Mouse (Mus musculus) midbrain, embryonic 14.5 days (tissue): ENCODE measurements around the gene Dhx9. TPM values are rescaled to one million over a fixed set of nuclear protein-coding genes. Genes with fewer than 3 reads are reported as not detected.

Experiments
- ATAC-seq: fragments of 200-750 bp; cut with Nextera tagmentation; 2 replicates; pipeline ENCODE4 v1.8.0; 2017; ENCODE audit warnings: moderate number of reproducible peaks, moderate library complexity; ENCODE audit not compliant: low FRiP score, low TSS enrichment
- DNase-seq: peaks from one replicate; pipeline ENCODE4 v3.0.0-alpha.2; 2015
- H3K27ac ChIP-seq: fragments of 300-500 bp; sonication (generic); replicated peaks from 2 replicates; pipeline ENCODE4 v1.5.1; 2014; ENCODE audit warnings: mild to moderate bottlenecking, low read depth, low read length, moderate library complexity
- H3K27me3 ChIP-seq: fragments of 300-500 bp; sonication (generic); 2 replicates; pipeline ENCODE4 v1.6.1; 2014; ENCODE audit warnings: low read length, control low read depth, mixed read lengths; ENCODE audit not compliant: control insufficient read depth, insufficient read depth
- H3K36me3 ChIP-seq: fragments of 300-500 bp; sonication (generic); 2 replicates; pipeline ENCODE4 v1.6.1; 2014; ENCODE audit warnings: low read length, control low read depth; ENCODE audit not compliant: control insufficient read depth, insufficient read depth
- H3K4me1 ChIP-seq: fragments of 300-500 bp; sonication (generic); 2 replicates; pipeline ENCODE4 v1.6.1; 2014; ENCODE audit warnings: mild to moderate bottlenecking, antibody characterized with exemption, low read length, control low read depth; ENCODE audit not compliant: control insufficient read depth, insufficient read depth
- H3K4me2 ChIP-seq: fragments of 300-500 bp; sonication (generic); 2 replicates; pipeline ENCODE4 v1.6.1; 2014; ENCODE audit warnings: mild to moderate bottlenecking, low read length, moderate library complexity
- H3K4me3 ChIP-seq: fragments of 300-500 bp; sonication (generic); replicated peaks from 2 replicates; pipeline ENCODE4 v1.5.1; 2014; ENCODE audit warnings: low read depth, low read length
- H3K9ac ChIP-seq: fragments of 300-500 bp; sonication (generic); replicated peaks from 2 replicates; pipeline ENCODE4 v1.6.1; 2014; ENCODE audit warnings: mild to moderate bottlenecking, low read length, moderate library complexity
- H3K9me3 ChIP-seq: fragments of 300-500 bp; sonication (generic); 2 replicates; pipeline ENCODE4 v1.6.1; 2016; ENCODE audit warnings: low read length, control low read depth, mixed read lengths; ENCODE audit not compliant: control insufficient read depth
- WGBS: fragments of 180-500 bp; shearing (Covaris S2); extraction: QIAGEN DNeasy Blood & Tissue Kit; methylation state at CpG from one replicate; pipeline ENCODE4 v1.1.7; 2014; 5-methylcytosine and 5-hydroxymethylcytosine counted together
- polyA plus RNA-seq: library from polyadenylated mRNA; unstranded; fragments of >200 nt; fragmentation: Nextera tagmentation; extraction: Ambion mirVana; gene quantifications from 2 replicates; pipeline ENCODE4 v1.2.1, GENCODE M21; 2014

Gene Dhx9
- polyA plus RNA-seq, 1 experiment from 2014 or later, result 36.8 TPM

DNA sequence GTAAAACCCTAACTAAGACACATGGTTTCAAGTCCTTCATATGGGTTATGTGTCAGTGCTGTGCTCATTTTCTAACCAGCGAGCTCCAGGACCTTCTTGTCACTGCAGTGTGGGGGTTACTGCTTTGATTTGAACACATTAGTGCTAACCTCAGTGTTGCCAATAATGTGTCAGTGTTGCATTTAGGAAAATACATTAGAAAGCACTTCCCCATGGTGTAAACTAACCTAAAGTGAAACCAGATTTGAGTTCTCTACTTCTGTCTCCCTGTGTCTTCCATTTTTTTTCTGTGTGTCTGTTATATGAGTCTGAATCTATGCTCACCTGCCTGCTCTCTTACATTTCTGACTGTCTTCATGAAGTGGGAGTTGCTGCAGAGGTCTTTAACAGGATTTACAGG, 44.4 kb downstream of the Dhx9 start:
- WGBS, result 94% methylated on average over 1 of the region's 1 CpGs
- ATAC-seq (no peak), DNase-seq (no peak)

DNA sequence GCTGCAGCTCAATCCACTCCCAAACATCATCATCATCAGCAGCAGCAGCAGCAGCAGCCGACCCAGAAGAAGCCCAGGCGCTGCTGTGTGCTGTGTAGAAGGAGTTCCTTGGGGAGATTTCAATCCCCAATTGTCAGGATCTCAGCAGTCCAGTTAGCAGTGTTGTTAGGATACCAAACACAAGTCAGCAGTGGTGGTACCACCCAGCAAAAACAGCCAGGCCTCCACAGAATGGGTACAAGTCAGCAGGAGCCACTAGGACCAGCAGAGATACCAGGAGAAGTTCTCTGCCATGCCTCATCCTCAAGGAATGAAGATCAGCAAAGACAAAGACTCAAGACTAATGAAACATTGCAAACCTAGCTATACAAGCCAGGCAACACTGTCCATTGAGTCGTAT, 45.8 kb downstream of the Dhx9 start:
- 80% methylated on average over 3 of the region's 3 CpGs for WGBS
- DNase-seq (no peak), ATAC-seq (no peak)
- H3K9ac ChIP-seq, result no peak overlapping the region
- H3K4me2 ChIP-seq, result no peak overlapping the region
- no peak overlapping the region for H3K27ac ChIP-seq
- no peaks in the 10 kb centered on the region for H3K9me3 ChIP-seq
- no peaks in the 10 kb centered on the region for H3K27me3 ChIP-seq
- H3K4me3 ChIP-seq, result no peak overlapping the region
- no peaks in the 10 kb centered on the region for H3K4me1 ChIP-seq
- H3K36me3 ChIP-seq, result no peaks in the 10 kb centered on the region

More for the DNA sequence above, 44.4 kb downstream of the Dhx9 start:
- Histone ChIP-seq H3K4me1 (no peaks in the 10 kb centered on the region), H3K27ac (no peak overlapping the region), H3K9ac (no peak overlapping the region), H3K9me3 (no peaks in the 10 kb centered on the region), H3K27me3 (no peaks in the 10 kb centered on the region), H3K36me3 (no peaks in the 10 kb centered on the region), H3K4me3 (no peak overlapping the region), H3K4me2 (no peak overlapping the region)

DNA sequence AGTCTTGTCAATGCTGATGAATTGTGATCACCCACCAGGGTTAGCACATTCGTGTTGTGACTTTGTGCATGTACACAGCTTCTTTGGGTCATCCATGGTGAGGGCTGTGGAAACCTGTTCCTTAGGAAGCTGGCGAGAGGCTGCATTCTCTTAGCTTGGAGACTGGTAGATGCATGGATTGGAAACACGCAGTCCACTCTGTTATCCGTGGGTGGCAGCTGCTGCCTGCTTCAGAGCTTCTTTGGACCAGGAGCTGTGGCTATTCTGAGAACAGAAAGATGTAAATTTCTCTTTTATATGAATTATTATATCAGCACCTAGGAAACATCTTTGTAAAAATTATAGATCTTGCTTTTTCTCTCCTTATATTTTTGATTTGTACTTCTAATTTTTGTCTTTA, 46.7 kb downstream of the Dhx9 start:
- Histone ChIP-seq H3K27me3 (no peaks in the 10 kb centered on the region), H3K9ac (no peak overlapping the region), H3K36me3 (no peaks in the 10 kb centered on the region), H3K4me2 (no peak overlapping the region), H3K9me3 (no peaks in the 10 kb centered on the region), H3K27ac (no peak overlapping the region), H3K4me3 (no peak overlapping the region), H3K4me1 (no peaks in the 10 kb centered on the region)
- DNase-seq (no peak), ATAC-seq (no peak)
- WGBS, result 91% methylated on average over 4 of the region's 4 CpGs

DNA sequence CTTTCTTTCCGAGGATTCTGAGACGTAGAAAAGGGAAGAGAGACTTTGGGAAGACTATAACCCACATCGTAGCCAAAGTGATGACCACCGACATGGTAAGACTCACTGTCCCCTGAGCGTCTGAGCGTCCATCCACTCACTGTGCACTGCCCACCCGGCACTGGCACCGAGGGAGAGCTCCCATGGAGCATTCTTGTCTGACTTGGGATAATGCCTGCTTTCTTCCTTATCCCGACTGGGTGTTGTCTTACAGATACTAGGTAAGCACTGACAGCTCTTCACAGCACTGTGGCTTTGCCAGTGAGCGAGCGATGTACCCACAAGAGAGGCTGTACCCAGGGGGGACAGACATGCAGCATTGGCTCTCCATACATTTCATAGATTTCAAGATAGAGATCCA, 49.9 kb downstream of the Dhx9 start:
- Histone ChIP-seq H3K9ac (no peak overlapping the region), H3K9me3 (no peaks in the 10 kb centered on the region), H3K4me2 (no peak overlapping the region), H3K4me3 (no peak overlapping the region), H3K4me1 (no peaks in the 10 kb centered on the region), H3K27me3 (no peaks in the 10 kb centered on the region), H3K27ac (no peak overlapping the region), H3K36me3 (no peaks in the 10 kb centered on the region)
- DNase-seq (no peak), ATAC-seq (no peak)
- WGBS, result 88% methylated on average over 11 of the region's 11 CpGs

DNA sequence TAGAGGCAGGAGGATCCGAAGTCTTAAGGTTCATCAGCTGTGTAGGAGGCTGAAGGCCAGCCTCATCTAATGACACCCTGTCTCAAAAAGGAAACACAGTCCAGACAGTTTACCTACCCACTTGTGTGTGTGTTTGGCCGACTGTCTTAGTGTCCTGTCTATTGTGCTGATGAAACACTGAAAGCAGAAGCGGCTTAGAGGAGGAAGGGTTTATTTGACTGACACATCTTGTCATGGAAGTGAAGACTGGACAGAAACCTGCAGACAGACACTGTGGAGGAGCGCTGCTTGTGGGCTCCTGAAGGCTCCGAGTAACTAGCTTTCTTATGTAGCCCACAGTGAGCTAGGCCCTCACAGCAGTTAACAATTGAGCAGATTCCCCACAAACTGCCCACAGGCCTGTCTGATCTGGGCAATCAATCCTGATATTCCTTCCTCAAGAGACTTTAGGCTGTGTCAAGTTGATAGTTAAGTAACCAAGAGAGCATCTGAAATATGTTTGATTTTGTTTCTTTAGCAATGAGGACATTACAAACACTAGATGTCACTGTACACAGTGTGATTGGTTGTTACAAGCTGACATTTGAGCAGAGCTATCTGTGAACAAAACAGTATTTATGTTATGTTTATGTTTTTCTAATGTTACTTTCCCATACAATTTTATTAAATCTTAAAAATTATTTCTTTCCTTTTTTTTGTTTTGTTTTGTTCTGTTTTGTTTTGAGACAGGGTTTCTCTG, 53.4 kb downstream of the Dhx9 start:
- no peak for DNase-seq
- WGBS, result 90% methylated on average over 5 of the region's 5 CpGs
- no peak overlapping the region for H3K9ac ChIP-seq
- no peaks in the 10 kb centered on the region for H3K4me1 ChIP-seq
- ATAC-seq, result no peak
- no peak overlapping the region for H3K4me3 ChIP-seq
- no peaks in the 10 kb centered on the region for H3K9me3 ChIP-seq
- no peak overlapping the region for H3K4me2 ChIP-seq
- H3K36me3 ChIP-seq, result no peaks in the 10 kb centered on the region
- H3K27me3 ChIP-seq, result no peaks in the 10 kb centered on the region
- H3K27ac ChIP-seq, result no peak overlapping the region

DNA sequence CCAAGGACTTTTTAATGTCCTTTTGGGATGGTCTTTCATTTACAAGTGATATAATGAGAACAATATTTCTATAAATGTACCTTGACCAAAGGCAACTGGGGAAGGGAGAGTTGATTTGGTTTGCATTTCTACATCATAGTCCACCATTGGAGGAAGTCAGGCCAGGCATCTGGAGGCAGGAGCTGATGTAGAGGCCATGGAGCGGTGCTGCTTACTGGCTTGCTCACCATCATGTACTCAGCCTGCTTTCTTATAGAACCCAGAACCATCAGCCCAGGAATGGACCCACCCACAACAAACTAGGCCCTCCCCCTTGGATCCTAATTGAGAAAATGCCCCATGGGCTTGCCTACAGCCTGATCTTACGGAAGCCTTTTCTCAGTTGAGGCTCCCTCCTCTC, 55.1 kb downstream of the Dhx9 start:
- no peak for ATAC-seq
- 84% methylated on average over 2 of the region's 2 CpGs for WGBS

DNA sequence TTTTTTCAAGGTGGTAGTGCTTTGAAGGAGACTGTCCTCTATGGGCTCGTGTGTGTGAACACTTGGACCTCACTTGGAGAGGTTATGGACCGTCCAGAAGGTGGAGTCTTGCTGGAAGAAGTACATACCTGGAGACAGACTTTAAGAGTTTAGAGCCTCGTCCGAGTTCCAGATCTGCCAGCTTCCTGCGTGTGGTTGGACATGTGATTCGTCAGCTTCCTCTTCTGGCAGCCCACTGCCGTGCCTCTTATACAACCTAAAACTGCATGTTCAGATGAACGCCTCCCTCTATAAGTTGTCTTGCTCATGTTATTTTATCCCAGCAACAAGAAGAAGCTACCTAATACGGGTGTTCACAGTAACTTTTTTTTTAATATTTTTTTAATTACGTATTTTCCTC, 55.8 kb downstream of the Dhx9 start:
- no peak overlapping the region for H3K27ac ChIP-seq
- no peaks in the 10 kb centered on the region for H3K27me3 ChIP-seq
- H3K9ac ChIP-seq, result no peak overlapping the region
- 88% methylated on average over 10 of the region's 10 CpGs for WGBS
- H3K4me3 ChIP-seq, result no peak overlapping the region
- no peaks in the 10 kb centered on the region for H3K9me3 ChIP-seq
- ATAC-seq (no peak), DNase-seq (no peak)
- H3K4me2 ChIP-seq, result no peak overlapping the region
- H3K36me3 ChIP-seq, result no peaks in the 10 kb centered on the region
- no peaks in the 10 kb centered on the region for H3K4me1 ChIP-seq

More for the DNA sequence above, 55.1 kb downstream of the Dhx9 start:
- Histone ChIP-seq H3K4me3 (no peak overlapping the region), H3K27ac (no peak overlapping the region), H3K9ac (no peak overlapping the region), H3K4me1 (no peaks in the 10 kb centered on the region), H3K4me2 (no peak overlapping the region), H3K27me3 (no peaks in the 10 kb centered on the region), H3K9me3 (no peaks in the 10 kb centered on the region), H3K36me3 (no peaks in the 10 kb centered on the region)
- no peak for DNase-seq

DNA sequence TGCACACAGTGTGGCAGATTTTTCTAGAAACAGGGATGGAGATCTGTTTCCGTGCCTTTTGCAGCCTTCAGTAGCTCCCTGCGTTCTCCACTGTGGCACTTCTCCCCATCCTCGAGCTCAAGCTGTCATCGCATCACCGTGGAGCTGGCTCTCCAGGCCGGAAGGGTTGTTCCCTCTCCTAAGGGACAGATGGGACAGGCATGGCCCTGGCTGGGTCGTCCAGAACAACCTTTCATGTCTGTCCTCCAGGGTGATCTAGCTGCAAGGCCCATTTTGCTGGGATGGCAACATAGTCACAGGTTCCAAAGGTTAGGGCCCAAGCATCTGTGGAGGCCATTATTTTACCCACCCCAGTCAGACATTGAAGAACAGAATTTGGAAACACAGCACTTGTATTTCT, 56.3 kb downstream of the Dhx9 start:
- ATAC-seq (no peak), DNase-seq (no peak)
- Histone ChIP-seq H3K4me1 (no peaks in the 10 kb centered on the region), H3K9me3 (no peaks in the 10 kb centered on the region), H3K9ac (no peak overlapping the region), H3K4me3 (no peak overlapping the region), H3K27me3 (no peaks in the 10 kb centered on the region), H3K36me3 (no peaks in the 10 kb centered on the region), H3K27ac (no peak overlapping the region), H3K4me2 (no peak overlapping the region)
- WGBS, result 73% methylated on average over 7 of the region's 7 CpGs
